Mouse (Mus musculus): ENCODE results near the gene Otud7b. TPM values are rescaled to one million over a fixed set of nuclear protein-coding genes. Genes with fewer than 3 reads are reported as not detected.

Otud7b gene
- 22.0 and 26.1 TPM in 2 replicates for polyA plus RNA-seq (2015; fragmentation: Nextera tagmentation; extraction: Ambion mirVana)

DNA sequence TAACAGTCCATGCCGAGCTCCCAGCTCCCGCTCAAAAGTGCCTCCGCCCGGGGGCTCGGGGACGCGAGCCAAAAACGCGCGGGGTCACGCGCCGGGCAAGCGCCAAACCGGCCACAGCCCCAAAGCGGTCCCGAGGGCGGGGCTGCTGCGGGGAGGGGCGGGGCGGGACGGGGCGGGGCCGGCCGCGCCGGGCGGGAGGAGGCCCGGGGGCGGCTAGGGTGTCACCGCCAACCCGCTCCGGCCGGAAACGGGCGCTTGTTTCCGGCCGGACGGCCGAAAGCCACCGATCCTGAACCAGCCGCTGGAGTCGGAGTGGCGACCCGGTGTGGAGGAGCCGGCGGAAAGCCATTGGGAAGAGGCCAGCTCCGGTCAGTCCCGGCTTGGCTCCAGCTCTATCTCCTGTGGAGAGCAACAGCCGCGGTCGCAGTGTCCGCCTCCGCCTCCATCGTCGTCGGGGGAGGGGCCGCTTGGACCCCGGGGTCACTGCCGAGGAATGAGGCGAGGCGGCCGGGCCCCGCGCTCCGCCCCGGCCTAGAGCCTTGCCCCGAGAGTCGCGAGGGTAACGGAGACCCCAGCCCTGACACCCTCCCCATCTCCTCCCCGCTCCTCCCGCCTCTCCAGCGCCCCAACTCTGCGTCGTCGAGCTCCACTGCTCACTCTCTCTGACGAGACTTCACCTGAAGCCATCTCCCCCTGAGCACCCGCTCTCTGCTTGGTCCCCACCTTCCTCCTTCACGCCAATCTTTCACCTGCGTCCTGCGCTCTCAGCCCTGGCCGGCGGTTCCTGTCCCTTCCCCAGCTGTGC is at the start of gene Otud7b:
Gene Otud7b, plus strand, starts transcription at position 267 of the 805 bp plus-strand sequence.
- peak; percentile 92 for ATAC-seq (ENCODE audit: insufficient number of reproducible peaks, low FRiP score, low TSS enrichment, low read depth)
- under 1% methylated on average over 82 of the region's 84 CpGs for WGBS
- Histone ChIP-seq H3K27ac (replicated peaks) (peak within 1 kb of the TSS; percentile 94), H3K4me2 (replicated peaks) (peak within 1 kb of the TSS; percentile 85), H3K27me3 (no peaks in the 10 kb centered on the region), H3K36me3 (no peaks in the 10 kb centered on the region), H3K9ac (peak within 1 kb of the TSS; percentile 86), H3K9me3 (replicated peaks) (no peaks in the 10 kb centered on the region), H3K4me3 (replicated peaks) (peak within 1 kb of the TSS; percentile 73), H3K4me1 (peaks cover 18% of the 10 kb centered on the region)

DNA sequence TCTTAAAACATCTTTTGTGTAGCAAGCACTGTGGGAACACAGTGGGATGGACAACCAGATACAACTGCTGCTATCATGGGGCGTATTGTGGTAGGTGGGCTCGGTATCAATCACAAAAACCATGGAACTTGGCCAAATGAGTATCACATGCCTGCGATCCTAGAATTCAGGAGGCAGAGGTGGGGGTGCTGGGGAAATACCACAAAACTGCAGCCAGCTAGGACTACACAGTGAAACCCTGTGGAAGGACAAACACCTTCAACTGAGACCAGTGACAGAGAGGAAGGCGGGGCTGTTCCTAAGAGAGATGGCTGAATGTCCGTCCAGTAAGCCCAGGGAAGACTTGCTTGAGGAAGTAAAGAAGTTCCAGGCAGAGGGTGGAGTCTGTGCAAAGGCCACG is 49.0 kb upstream of the Otud7b start:
- Histone ChIP-seq H3K27me3 (no peaks in the 10 kb centered on the region), H3K4me2 (replicated peaks) (no peak overlapping the region), H3K9me3 (replicated peaks) (no peaks in the 10 kb centered on the region), H3K36me3 (peaks cover 9% of the 10 kb centered on the region; the same call in 1 of the 2 replicates), H3K9ac (no peak overlapping the region), H3K4me3 (replicated peaks) (no peak overlapping the region), H3K4me1 (peaks cover 5% of the 10 kb centered on the region), H3K27ac (replicated peaks) (no peak overlapping the region)
- no peak for ATAC-seq (ENCODE audit: insufficient number of reproducible peaks, low FRiP score, low TSS enrichment, low read depth)
- 86% methylated on average over 6 of the region's 6 CpGs for WGBS

GRCm38 (mm10) chr3:96056031-96056430 is 48.3 kb upstream of the Otud7b start:
- no peak for ATAC-seq (ENCODE audit: insufficient number of reproducible peaks, low FRiP score, low TSS enrichment, low read depth)
- no peak overlapping the region for H3K4me2 ChIP-seq (replicated peaks)
- H3K4me1 ChIP-seq = peaks cover 5% of the 10 kb centered on the region
- H3K9ac ChIP-seq = no peak overlapping the region
- peaks cover 9% of the 10 kb centered on the region; the same call in 1 of the 2 replicates for H3K36me3 ChIP-seq
- WGBS = 81% methylated on average over 4 of the region's 4 CpGs
- H3K27ac ChIP-seq (replicated peaks) = no peak overlapping the region
- H3K9me3 ChIP-seq (replicated peaks) = no peaks in the 10 kb centered on the region
- no peak overlapping the region for H3K4me3 ChIP-seq (replicated peaks)
- H3K27me3 ChIP-seq = no peaks in the 10 kb centered on the region

DNA sequence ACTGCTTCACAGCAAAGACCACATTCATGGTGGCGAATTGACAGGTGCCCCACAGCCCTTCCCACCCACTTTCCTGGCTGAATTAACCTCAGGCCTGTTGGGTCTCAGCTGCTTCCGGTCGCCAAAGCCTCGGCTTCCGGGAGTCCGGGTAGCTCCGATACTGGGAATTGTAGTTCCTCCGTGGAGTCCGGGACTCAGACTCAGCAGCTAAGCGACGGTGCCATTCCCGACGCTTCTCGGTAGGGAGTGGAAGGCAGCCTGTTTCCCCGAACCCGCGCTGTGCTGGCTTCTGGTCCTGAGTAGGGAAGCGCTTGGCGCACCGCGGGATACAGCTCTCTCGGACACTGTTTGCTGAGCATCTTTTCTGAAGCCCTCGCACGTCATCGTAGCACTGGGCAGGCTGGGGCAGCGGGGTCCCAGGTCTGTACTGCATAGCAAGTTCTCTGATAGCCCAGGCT is 46.6 kb upstream of the Otud7b start:
- H3K9me3 ChIP-seq (replicated peaks) = no peaks in the 10 kb centered on the region
- peaks cover 5% of the 10 kb centered on the region for H3K4me1 ChIP-seq
- ATAC-seq (ENCODE audit: insufficient number of reproducible peaks, low FRiP score, low TSS enrichment, low read depth) = peak; percentile 93
- WGBS = 0% methylated on average over 26 of the region's 26 CpGs
- H3K4me3 ChIP-seq (replicated peaks) = peak overlapping the region; percentile 77
- peak overlapping the region; percentile 65 for H3K9ac ChIP-seq
- H3K27ac ChIP-seq (replicated peaks) = peak overlapping the region; percentile 95
- peaks cover 9% of the 10 kb centered on the region; the same call in 1 of the 2 replicates for H3K36me3 ChIP-seq
- H3K27me3 ChIP-seq = no peaks in the 10 kb centered on the region
- peak overlapping the region; percentile 86 for H3K4me2 ChIP-seq (replicated peaks)

DNA sequence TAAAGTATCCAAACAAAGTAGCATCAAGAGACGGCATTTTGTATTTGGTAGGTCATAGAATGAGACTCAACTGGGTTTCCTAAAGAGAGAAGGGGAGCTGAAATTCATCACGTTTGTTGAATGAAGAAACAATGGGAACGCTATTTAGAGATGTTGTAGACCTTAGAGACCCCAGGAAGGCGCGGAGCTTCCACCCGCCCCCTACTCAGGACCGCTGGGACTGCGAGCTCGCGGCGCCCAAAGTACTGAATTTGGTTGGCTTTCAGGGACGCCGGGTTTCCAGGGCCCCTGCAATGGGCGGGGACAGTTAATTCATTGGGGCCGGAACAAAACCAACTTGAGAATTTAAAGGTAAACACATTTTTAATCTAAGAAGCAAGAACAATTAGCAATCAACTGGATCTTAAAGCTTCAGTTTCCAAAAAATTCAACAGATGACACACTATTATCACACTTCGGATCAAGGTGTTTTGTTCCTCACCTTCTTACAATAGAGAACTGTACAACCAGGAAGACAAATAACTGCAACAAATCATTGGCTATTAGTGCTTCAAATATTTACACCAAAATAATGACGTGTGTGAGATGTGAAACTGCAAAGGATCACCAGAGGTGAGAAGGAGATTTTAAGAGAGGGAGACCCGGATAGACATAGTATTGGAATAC is 46.0 kb upstream of the Otud7b start, which contains the start of gene Vps45:
Gene Vps45, minus strand, starts transcription at position 236 of the 666 bp plus-strand sequence.
- peak within 1 kb of the TSS; percentile 86 for H3K4me2 ChIP-seq (replicated peaks)
- peak within 1 kb of the TSS; percentile 65 for H3K9ac ChIP-seq
- 0 out of 2 replicates have a peak, but pooled peaks cover 5% of the 10 kb centered on the region for H3K36me3 ChIP-seq
- H3K27ac ChIP-seq (replicated peaks) = peak within 1 kb of the TSS; percentile 95
- peak within 1 kb of the TSS; percentile 77 for H3K4me3 ChIP-seq (replicated peaks)
- H3K27me3 ChIP-seq = no peaks in the 10 kb centered on the region
- no peaks in the 10 kb centered on the region for H3K9me3 ChIP-seq (replicated peaks)
- ATAC-seq (ENCODE audit: insufficient number of reproducible peaks, low FRiP score, low TSS enrichment, low read depth) = peak; percentile 81
- H3K4me1 ChIP-seq = peaks cover 5% of the 10 kb centered on the region
- WGBS = 2% methylated on average over 18 of the region's 18 CpGs

- 84% methylated on average over 1 of the region's 1 CpGs for WGBS
- Histone ChIP-seq H3K4me2 (replicated peaks) (no peak overlapping the region), H3K9ac (no peak overlapping the region), H3K4me3 (replicated peaks) (no peak overlapping the region), H3K36me3 (0 out of 2 replicates have a peak, but pooled peaks cover 5% of the 10 kb centered on the region), H3K4me1 (peaks cover 5% of the 10 kb centered on the region), H3K9me3 (replicated peaks) (no peaks in the 10 kb centered on the region), H3K27ac (replicated peaks) (no peak overlapping the region), H3K27me3 (no peaks in the 10 kb centered on the region)
- ATAC-seq (ENCODE audit: insufficient number of reproducible peaks, low FRiP score, low TSS enrichment, low read depth) = no peak
Observed at GRCm38 (mm10) chr3:96060146-96060545, 44.2 kb upstream of the Otud7b start.

- H3K4me3 ChIP-seq (replicated peaks) = no peak overlapping the region
- no peak for ATAC-seq (ENCODE audit: insufficient number of reproducible peaks, low FRiP score, low TSS enrichment, low read depth)
- 80% methylated on average over 2 of the region's 2 CpGs for WGBS
Observed at GRCm38 (mm10) chr3:96063299-96063698, 41.0 kb upstream of the Otud7b start.

GRCm38 (mm10) chr3:96064217-96064616 is 40.1 kb upstream of the Otud7b start:
- Histone ChIP-seq H3K27me3 (no peaks in the 10 kb centered on the region), H3K36me3 (no peaks in the 10 kb centered on the region), H3K9ac (no peak overlapping the region), H3K9me3 (replicated peaks) (no peaks in the 10 kb centered on the region), H3K4me3 (replicated peaks) (no peak overlapping the region), H3K4me1 (0 out of 2 replicates have a peak, but pooled peaks cover 4% of the 10 kb centered on the region), H3K27ac (replicated peaks) (no peak overlapping the region), H3K4me2 (replicated peaks) (no peak overlapping the region)
- ATAC-seq (ENCODE audit: insufficient number of reproducible peaks, low FRiP score, low TSS enrichment, low read depth) = no peak
- WGBS = 86% methylated on average over 3 of the region's 3 CpGs

More at GRCm38 (mm10) chr3:96063299-96063698, 41.0 kb upstream of the Otud7b start:
- H3K9me3 ChIP-seq (replicated peaks) = no peaks in the 10 kb centered on the region
- no peak overlapping the region for H3K4me2 ChIP-seq (replicated peaks)
- no peaks in the 10 kb centered on the region for H3K36me3 ChIP-seq
- no peaks in the 10 kb centered on the region for H3K27me3 ChIP-seq
- H3K27ac ChIP-seq (replicated peaks) = no peak overlapping the region
- no peak overlapping the region for H3K9ac ChIP-seq
- 0 out of 2 replicates have a peak, but pooled peaks cover 4% of the 10 kb centered on the region for H3K4me1 ChIP-seq

DNA sequence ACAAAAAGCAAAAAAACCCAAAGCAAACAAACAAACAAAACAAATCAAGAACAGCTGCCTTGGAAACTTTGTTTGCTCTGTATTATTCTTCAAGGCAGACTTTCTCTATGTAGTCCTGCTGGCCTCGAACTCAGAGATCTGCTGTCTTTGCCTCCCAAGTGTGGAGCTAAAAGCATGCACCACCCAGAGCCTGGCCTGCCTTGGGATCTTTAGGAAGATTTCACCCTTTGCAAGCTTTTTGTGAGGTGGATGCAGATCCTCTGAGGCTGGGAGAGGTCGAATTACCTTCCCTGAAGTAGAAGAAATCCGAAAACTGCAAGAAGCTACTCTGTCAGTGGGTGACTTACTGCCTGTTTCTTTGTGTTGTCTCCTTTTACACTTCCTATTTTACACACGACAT is 39.2 kb upstream of the Otud7b start:
- 17% methylated on average over 4 of the region's 4 CpGs for WGBS
- peak overlapping the region; percentile 31; the same call in 1 of the 2 replicates for H3K4me3 ChIP-seq (replicated peaks)
- no peak for ATAC-seq (ENCODE audit: insufficient number of reproducible peaks, low FRiP score, low TSS enrichment, low read depth)
- 0 out of 2 replicates have a peak, but pooled peaks cover 4% of the 10 kb centered on the region for H3K4me1 ChIP-seq
- H3K36me3 ChIP-seq = no peaks in the 10 kb centered on the region
- no peak overlapping the region for H3K27ac ChIP-seq (replicated peaks)
- H3K9ac ChIP-seq = no peak overlapping the region
- H3K9me3 ChIP-seq (replicated peaks) = no peaks in the 10 kb centered on the region
- peak overlapping the region; percentile 47; the same call in 1 of the 2 replicates for H3K4me2 ChIP-seq (replicated peaks)
- no peaks in the 10 kb centered on the region for H3K27me3 ChIP-seq

- Histone ChIP-seq H3K27ac (replicated peaks) (no peak overlapping the region), H3K9me3 (replicated peaks) (no peaks in the 10 kb centered on the region), H3K4me1 (0 out of 2 replicates have a peak, but pooled peaks cover 4% of the 10 kb centered on the region), H3K27me3 (no peaks in the 10 kb centered on the region), H3K4me3 (replicated peaks) (peak overlapping the region; percentile 31), H3K4me2 (replicated peaks) (peak overlapping the region; percentile 47), H3K9ac (no peak overlapping the region), H3K36me3 (no peaks in the 10 kb centered on the region)
- no peak for ATAC-seq (ENCODE audit: insufficient number of reproducible peaks, low FRiP score, low TSS enrichment, low read depth)
- 25% methylated on average over 20 of the region's 20 CpGs for WGBS
Observed at GRCm38 (mm10) chr3:96065754-96066375, 38.5 kb upstream of the Otud7b start.

DNA sequence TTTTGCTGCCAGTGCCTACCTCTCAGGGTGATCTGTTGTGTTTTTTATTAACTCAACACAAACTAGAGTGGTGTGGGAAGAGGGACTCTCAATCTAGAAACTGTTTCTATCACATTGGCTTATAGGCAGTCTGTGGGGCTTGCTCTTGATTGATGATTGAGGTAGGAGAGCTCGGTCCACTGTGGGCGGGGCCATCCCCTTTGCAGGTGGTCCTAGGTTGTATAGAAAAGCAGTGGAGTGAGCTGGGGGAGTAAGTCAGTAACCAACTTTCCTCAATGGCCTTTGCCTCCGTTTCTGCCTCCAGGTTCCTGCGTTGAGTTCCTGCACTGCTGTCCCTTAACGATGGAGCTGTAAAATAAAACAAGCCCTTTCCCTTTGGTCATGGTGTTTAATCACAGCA is 37.6 kb upstream of the Otud7b start:
- no peak overlapping the region for H3K4me2 ChIP-seq (replicated peaks)
- no peaks in the 10 kb centered on the region for H3K27me3 ChIP-seq
- no peak overlapping the region for H3K27ac ChIP-seq (replicated peaks)
- no peaks in the 10 kb centered on the region for H3K9me3 ChIP-seq (replicated peaks)
- H3K4me1 ChIP-seq = 0 out of 2 replicates have a peak, but pooled peaks cover 4% of the 10 kb centered on the region
- no peak overlapping the region for H3K9ac ChIP-seq
- no peak for ATAC-seq (ENCODE audit: insufficient number of reproducible peaks, low FRiP score, low TSS enrichment, low read depth)
- H3K36me3 ChIP-seq = no peaks in the 10 kb centered on the region
- no peak overlapping the region for H3K4me3 ChIP-seq (replicated peaks)
- whole genome bisulfite sequencing = 87% methylated on average over 5 of the region's 5 CpGs
